Mouse (Mus musculus): Measurements from ENCODE around the gene Prl2c3. TPM values are rescaled to one million over a fixed set of nuclear protein-coding genes. Genes with fewer than 3 reads are reported as not detected.
"Not testable (repeated sequence)": the region's sequence is repeated elsewhere in the genome, so short reads cannot be mapped to it uniquely, and the experiment has no call there.

Prl2c3 gene
- not detected for total RNA-seq (2021)
- long read RNA-seq, experiment 1, result 0 reads
- long read RNA-seq, experiment 2, result 0 reads

DNA sequence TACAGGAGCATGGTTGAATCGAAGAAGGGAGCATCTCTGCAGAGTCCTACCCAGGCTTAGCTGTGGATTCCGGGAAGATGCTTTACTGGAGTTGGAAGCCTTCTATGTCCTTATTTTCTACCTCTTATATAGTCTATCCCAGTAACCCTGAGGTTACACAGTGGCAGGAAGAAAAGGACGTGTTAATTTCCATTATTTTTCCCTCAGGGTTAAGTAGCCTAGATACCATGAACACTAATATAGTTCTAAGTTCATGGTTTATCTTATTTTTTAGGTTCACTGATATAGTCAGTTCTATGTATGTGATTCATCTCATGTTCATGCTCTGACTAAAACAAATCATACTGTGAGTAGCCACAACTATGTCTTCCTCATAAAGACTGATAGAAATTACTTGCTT, at the start of gene Prl2c3:
Prl2c3 (minus strand) TSS at position 101 of the 400 bp plus-strand sequence.
- DNase-seq, result not testable (repeated sequence)

DNA sequence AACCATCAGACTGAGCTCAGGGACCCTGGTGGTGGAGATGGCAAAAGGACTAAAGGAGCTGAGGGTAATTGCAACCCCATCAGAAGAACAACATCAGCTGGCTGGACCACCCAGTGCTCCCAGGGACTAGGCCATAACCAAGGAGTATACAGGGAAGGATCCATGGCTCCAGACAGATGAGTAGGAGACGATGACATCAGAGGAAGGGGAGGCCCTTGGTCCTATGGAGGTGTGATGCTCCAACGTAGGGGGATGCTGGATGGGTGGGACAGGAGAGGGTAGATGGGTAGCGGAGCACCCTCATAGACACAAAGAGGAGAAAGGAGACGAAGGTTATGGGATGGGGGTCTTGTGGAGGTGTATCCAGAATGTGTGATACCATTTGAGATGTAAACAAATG, 48.4 kb upstream of the Prl2c3 start:
- not testable (repeated sequence) for DNase-seq

DNA sequence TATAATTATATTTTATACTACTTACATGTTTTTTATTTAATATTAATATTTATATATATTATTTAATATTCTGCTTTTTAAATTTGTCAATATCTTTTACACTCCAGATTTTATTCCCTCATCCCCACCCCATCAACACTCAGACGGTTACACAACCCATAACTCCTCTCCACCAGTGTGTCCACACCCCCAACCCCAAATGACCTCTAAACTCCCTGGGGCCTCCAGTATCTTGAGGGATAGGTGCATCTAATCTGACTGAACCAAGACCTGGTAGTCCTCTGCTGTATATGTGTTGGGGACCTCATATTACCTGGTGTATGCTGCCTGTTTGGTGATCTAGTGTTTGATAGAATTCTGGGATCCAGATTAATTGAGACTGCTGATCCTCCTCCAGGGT, 44.8 kb upstream of the Prl2c3 start:
- DNase-seq, result not testable (repeated sequence)

DNA sequence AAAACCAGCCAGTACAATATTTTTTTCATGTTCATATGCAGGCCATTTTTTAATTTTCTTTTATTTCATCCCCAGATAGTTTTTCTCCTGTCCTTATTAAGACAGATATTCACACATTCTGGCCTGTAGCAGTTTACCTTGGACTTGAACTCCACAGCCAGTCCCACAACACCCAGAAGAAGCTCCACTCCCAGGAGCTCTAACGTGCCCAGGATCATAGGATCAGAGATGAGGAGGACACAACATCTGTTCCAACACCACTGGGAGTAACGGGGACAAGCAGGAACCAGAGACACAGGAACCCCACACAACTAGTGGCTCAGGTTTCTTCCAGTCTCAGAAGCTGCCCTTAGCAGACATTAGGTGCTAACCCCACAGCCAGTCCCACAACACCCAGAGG, 37.7 kb upstream of the Prl2c3 start:
- DNase-seq, result not testable (repeated sequence)

DNA sequence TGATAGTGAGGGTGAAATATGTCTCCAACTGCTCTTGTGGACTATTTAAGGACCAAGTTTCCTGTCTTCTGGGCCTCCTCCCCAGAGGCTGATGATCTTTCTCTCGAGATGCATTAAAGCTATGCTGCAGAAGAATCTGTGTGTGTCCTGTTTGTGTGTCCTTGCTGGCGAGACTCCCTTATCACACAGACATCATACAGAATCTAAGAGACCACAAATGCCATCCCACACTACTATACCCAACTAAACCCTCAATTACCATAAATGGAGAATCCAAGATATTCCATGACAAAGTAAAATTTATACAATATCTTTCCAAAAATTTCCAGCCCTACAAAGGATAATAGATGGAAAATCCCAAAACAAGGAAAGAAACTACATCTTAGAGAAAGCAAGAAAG, 31.9 kb upstream of the Prl2c3 start:
- no peak for DNase-seq

- no peak for DNase-seq
Measured at GRCm38 (mm10) chr13:12829031-12829430, 29.2 kb upstream of the Prl2c3 start.

GRCm38 (mm10) chr13:12824500-12825176, 24.8 kb upstream of the Prl2c3 start:
- not testable (repeated sequence) for DNase-seq

DNA sequence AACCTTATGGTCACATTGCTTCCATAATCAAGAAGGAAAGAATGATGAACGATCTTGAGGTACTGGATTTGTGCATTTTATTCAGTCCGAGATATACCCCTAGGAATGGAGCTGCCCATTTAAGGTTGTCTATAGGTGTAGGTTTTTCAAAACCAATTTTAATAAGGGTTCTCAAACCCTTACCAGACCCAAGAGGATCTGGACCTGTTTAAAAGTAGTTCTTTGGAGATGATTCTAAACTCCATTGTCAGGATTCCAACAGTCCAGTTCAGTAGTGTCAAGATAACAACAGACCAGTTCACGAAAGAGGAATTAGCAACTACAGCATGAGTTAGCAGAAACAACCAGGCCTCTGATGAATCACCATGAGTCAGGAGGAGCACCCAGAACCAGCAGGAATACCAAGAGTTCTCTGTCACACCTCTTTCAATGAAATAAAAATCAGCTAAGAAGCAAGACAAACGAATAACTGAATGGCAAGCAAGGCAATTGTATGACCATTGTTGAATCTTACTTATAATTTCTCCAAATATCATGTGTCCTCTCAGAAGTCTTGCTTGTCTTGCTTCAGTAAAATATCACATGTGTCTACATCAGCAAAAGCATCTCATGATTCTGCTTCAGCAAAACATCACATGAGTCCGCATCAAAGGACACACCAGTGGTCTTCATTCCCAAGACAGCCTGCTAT, 14.0 kb upstream of the Prl2c3 start:
- not testable (repeated sequence) for DNase-seq

DNA sequence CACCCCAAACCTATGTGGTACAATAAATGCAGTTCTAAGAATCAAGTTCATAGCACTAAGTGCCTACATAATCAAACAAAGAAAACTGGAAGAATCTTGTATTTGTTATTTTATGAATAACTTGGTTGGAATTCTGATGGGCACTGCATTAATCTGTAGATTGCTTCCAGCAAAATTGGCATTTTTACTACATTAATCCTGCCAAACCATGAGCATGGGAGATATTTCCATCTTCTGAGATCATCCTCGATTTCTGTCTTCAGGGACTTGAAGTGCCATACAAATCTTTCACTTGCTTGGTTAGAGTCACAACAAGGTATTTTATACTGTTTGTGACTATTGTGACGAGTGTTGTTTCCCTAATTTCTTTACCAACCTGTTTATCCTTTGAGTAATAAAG, 9.7 kb upstream of the Prl2c3 start:
- DNase-seq, result no peak

GRCm38 (mm10) chr13:12808793-12809512, 9.1 kb upstream of the Prl2c3 start:
- DNase-seq, result not testable (repeated sequence)

- DNase-seq, result not testable (repeated sequence)
Measured at GRCm38 (mm10) chr13:12806496-12806895, 6.6 kb upstream of the Prl2c3 start.

GRCm38 (mm10) chr13:12769442-12770091, 30.3 kb downstream of the Prl2c3 start:
- not testable (repeated sequence) for DNase-seq

Other genes starting within 250 kb of the Prl2c3 start
- 1 to 10 TPM in 1 of 2 experiments, under 1 TPM in 1; 0.92 to 1.3 TPM for gene Ero1lb, start 234.2 kb downstream of the Prl2c3 start, total RNA-seq (2021)
- gene Prl2c2, start 205.3 kb upstream of the Prl2c3 start, total RNA-seq (2021), result not detected

Measured in gastrocnemius, postnatal 25 days (tissue).